ENCODE assay signal across 8 mouse cellular contexts in genomic region chr12:113155076-113155771, GRCm38 (mm10). TPM values are rescaled to one million over a fixed set of nuclear protein-coding genes. Genes with fewer than 3 reads are reported as not detected.
DNase-seq lines count a peak whose midpoint lies in the region; ATAC-seq and TF ChIP-seq lines count a peak whose summit lies in the region.

No protein-coding gene starts in this region.

- H3K9ac ChIP-seq in heart, embryonic 13.5 days, result peak overlapping the region; percentile 83
- peak overlapping the region; percentile 51 for H3K9ac ChIP-seq in kidney, embryonic 15.5 days
- peak overlapping the region; percentile 44 for H3K9ac ChIP-seq in lung, postnatal 0 days (replicated peaks; ENCODE audit: low read depth)

- TF ChIP-seq EP300 in lung, postnatal 0 days (IDR thresholded peaks at IDR 0.05), result no peak; the same call in 1 of the 2 replicates

- H3K4me1 ChIP-seq in embryonic facial prominence, embryonic 10.5 days, result peaks cover 45% of the 10 kb centered on the region
- peaks cover 52% of the 10 kb centered on the region for H3K4me1 ChIP-seq in heart, embryonic 13.5 days
- H3K4me1 ChIP-seq in kidney, embryonic 15.5 days, result peaks cover 52% of the 10 kb centered on the region
- peaks cover 18% of the 10 kb centered on the region for H3K4me1 ChIP-seq in lung, postnatal 0 days (ENCODE audit: insufficient read depth, low read depth, low read length)
- H3K4me1 ChIP-seq in olfactory bulb, adult 2 months (ENCODE audit: control insufficient read depth, insufficient read depth, low read length), result peaks cover 21% of the 10 kb centered on the region

- WGBS in embryonic facial prominence, embryonic 10.5 days, result 4% methylated on average over 32 of the region's 32 CpGs
- 5% methylated on average over 32 of the region's 32 CpGs for WGBS in heart, embryonic 13.5 days
- 3% methylated on average over 32 of the region's 32 CpGs for whole genome bisulfite sequencing in kidney, embryonic 15.5 days
- WGBS in lung, postnatal 0 days, result 3% methylated on average over 32 of the region's 32 CpGs
- WGBS in olfactory bulb, adult 2 months, result 9% methylated on average over 32 of the region's 32 CpGs

- peak overlapping the region; percentile 87 for H3K4me2 ChIP-seq in heart, embryonic 13.5 days
- peak overlapping the region; percentile 78 for H3K4me2 ChIP-seq in kidney, embryonic 15.5 days
- peak overlapping the region; percentile 88 for H3K4me2 ChIP-seq in lung, postnatal 0 days (replicated peaks; ENCODE audit: low read depth, low read length)

- no peaks in the 10 kb centered on the region for H3K9me3 ChIP-seq in embryonic facial prominence, embryonic 10.5 days
- H3K9me3 ChIP-seq in heart, embryonic 13.5 days, result no peaks in the 10 kb centered on the region
- no peaks in the 10 kb centered on the region for H3K9me3 ChIP-seq in kidney, embryonic 15.5 days (replicated peaks)
- no peaks in the 10 kb centered on the region for H3K9me3 ChIP-seq in lung, postnatal 0 days (ENCODE audit: low read length)

- peaks cover 49% of the 10 kb centered on the region for H3K27me3 ChIP-seq in embryonic facial prominence, embryonic 10.5 days (replicated peaks; ENCODE audit: low read depth, poor library complexity, severe bottlenecking)
- H3K27me3 ChIP-seq in heart, embryonic 13.5 days (replicated peaks), result no peaks in the 10 kb centered on the region
- H3K27me3 ChIP-seq in kidney, embryonic 15.5 days, result peaks cover 11% of the 10 kb centered on the region; the same call in 1 of the 2 replicates
- no peaks in the 10 kb centered on the region for H3K27me3 ChIP-seq in lung, postnatal 0 days (replicated peaks; ENCODE audit: insufficient read depth, low read length)

- TF ChIP-seq POLR2A in olfactory bulb, adult 2 months (IDR thresholded peaks at IDR 0.05; ENCODE audit: insufficient read depth, low read depth, low read length), result no peak

- ATAC-seq in heart, embryonic 13.5 days (ENCODE audit: extremely low read depth, insufficient number of reproducible peaks, low FRiP score, low TSS enrichment), result no peak
- ATAC-seq in kidney, embryonic 15.5 days (replicated peaks; ENCODE audit: low FRiP score), result peak; percentile 16
- peak; percentile 8; the same call in 1 of the 2 replicates for ATAC-seq in lung, postnatal 0 days

- peak overlapping the region; percentile 72 for H3K4me3 ChIP-seq in embryonic facial prominence, embryonic 10.5 days
- H3K4me3 ChIP-seq in heart, embryonic 13.5 days, result peak overlapping the region; percentile 72
- peak overlapping the region; percentile 59 for H3K4me3 ChIP-seq in kidney, embryonic 15.5 days (replicated peaks)
- peak overlapping the region; percentile 41 for H3K4me3 ChIP-seq in lung, postnatal 0 days (ENCODE audit: low read depth, low read length)
- peak overlapping the region; percentile 32 for H3K4me3 ChIP-seq in olfactory bulb, adult 2 months (ENCODE audit: insufficient read depth, low read depth, low read length)

- H3K27ac ChIP-seq in embryonic facial prominence, embryonic 10.5 days (replicated peaks), result peak overlapping the region; percentile 73
- H3K27ac ChIP-seq in heart, embryonic 13.5 days (replicated peaks), result peak overlapping the region; percentile 88
- peak overlapping the region; percentile 94 for H3K27ac ChIP-seq in kidney, embryonic 15.5 days
- H3K27ac ChIP-seq in lung, postnatal 0 days (ENCODE audit: low read length), result peak overlapping the region; percentile 93
- peak overlapping the region; percentile 9; the same call in 1 of the 2 replicates for H3K27ac ChIP-seq in olfactory bulb, adult 2 months (ENCODE audit: insufficient read depth, low read depth, low read length)

- DNase-seq in CD8-positive naive resting alpha-beta T cell, adult 2 months (ENCODE audit: low read depth in 2 of 2, low spot score in 2 of 2), result peak; percentile 36 to 39
- peak; percentile 85 for DNase-seq in Muller cell, postnatal 12 days (ENCODE audit: inconsistent ontology term)
- DNase-seq in embryonic facial prominence, embryonic 10.5 days (ENCODE audit: low spot score), result peak; percentile 58
- DNase-seq in lung, postnatal 0 days (ENCODE audit: low spot score), result peak; percentile 85
- DNase-seq in left cerebral cortex, adult 18-20 months (ENCODE audit: low spot score in 2 of 2), result no peak

- TF ChIP-seq CTCF in lung, postnatal 0 days (IDR thresholded peaks at IDR 0.05), result no peak
- TF ChIP-seq CTCF in olfactory bulb, adult 2 months (IDR thresholded peaks at IDR 0.05; ENCODE audit: insufficient read depth, low read depth, low read length), result no peak

- H3K36me3 ChIP-seq in embryonic facial prominence, embryonic 10.5 days (replicated peaks), result peaks cover 18% of the 10 kb centered on the region; the same call in 1 of the 2 replicates
- peaks cover 8% of the 10 kb centered on the region for H3K36me3 ChIP-seq in heart, embryonic 13.5 days
- H3K36me3 ChIP-seq in kidney, embryonic 15.5 days, result peaks cover 6% of the 10 kb centered on the region
- no peaks in the 10 kb centered on the region for H3K36me3 ChIP-seq in lung, postnatal 0 days (ENCODE audit: insufficient read depth, low read length)

RNA-seq across cellular contexts. Expression of gene Tedc1, which starts 1.0 kb away (rescaled TPM):
- polyA plus RNA-seq in embryonic facial prominence, embryonic 10.5 days (2016; fragmentation: Nextera tagmentation; extraction: Ambion mirVana), result 57.5 and 59.4 TPM in 2 replicates
- polyA plus RNA-seq in heart, embryonic 13.5 days (2015; fragmentation: Nextera tagmentation; extraction: Ambion mirVana), result 20.6 and 21.8 TPM in 2 replicates
- 40.2 and 42.0 TPM in 2 replicates for polyA plus RNA-seq in kidney, embryonic 15.5 days (2015; fragmentation: Nextera tagmentation; extraction: Ambion mirVana)
- 2.5 and 2.6 TPM in 2 replicates for polyA plus RNA-seq in lung, postnatal 0 days (2015; fragmentation: Nextera tagmentation; extraction: Ambion mirVana)
- not detected in 2 replicates for polyA plus RNA-seq in olfactory bulb, adult 2 months (2012; ENCODE audit: insufficient read depth, insufficient read length, low replicate concordance, missing spikeins)
- total RNA-seq in left cerebral cortex, adult 18-20 months (2021), result 1 to 10 TPM in 1 of 2 experiments, under 1 TPM in 1; 1.00 to 1.4 TPM

RNA-seq across cellular contexts. Expression of gene Crip1, which starts 9.1 kb away (rescaled TPM):
- 53.6 and 57.1 TPM in 2 replicates for polyA plus RNA-seq in embryonic facial prominence, embryonic 10.5 days (2016; fragmentation: Nextera tagmentation; extraction: Ambion mirVana)
- polyA plus RNA-seq in heart, embryonic 13.5 days (2015; fragmentation: Nextera tagmentation; extraction: Ambion mirVana), result 408 and 464 TPM in 2 replicates
- polyA plus RNA-seq in kidney, embryonic 15.5 days (2015; fragmentation: Nextera tagmentation; extraction: Ambion mirVana), result 309 and 310 TPM in 2 replicates
- 1,321 and 1,744 TPM in 2 replicates for polyA plus RNA-seq in lung, postnatal 0 days (2015; fragmentation: Nextera tagmentation; extraction: Ambion mirVana)
- not detected in 2 replicates for polyA plus RNA-seq in olfactory bulb, adult 2 months (2012; ENCODE audit: insufficient read depth, insufficient read length, low replicate concordance, missing spikeins)
- 10 to 100 TPM; 14.3 to 15.9 TPM for total RNA-seq in left cerebral cortex, adult 18-20 months (2021)

RNA-seq across cellular contexts. Expression of gene Crip2, which starts 15.2 kb away (rescaled TPM):
- 91.8 and 96.4 TPM in 2 replicates for polyA plus RNA-seq in embryonic facial prominence, embryonic 10.5 days (2016; fragmentation: Nextera tagmentation; extraction: Ambion mirVana)
- polyA plus RNA-seq in heart, embryonic 13.5 days (2015; fragmentation: Nextera tagmentation; extraction: Ambion mirVana), result 1,302 and 1,499 TPM in 2 replicates
- polyA plus RNA-seq in kidney, embryonic 15.5 days (2015; fragmentation: Nextera tagmentation; extraction: Ambion mirVana), result 203 and 210 TPM in 2 replicates
- 1,357 and 1,498 TPM in 2 replicates for polyA plus RNA-seq in lung, postnatal 0 days (2015; fragmentation: Nextera tagmentation; extraction: Ambion mirVana)
- not detected in 2 replicates for polyA plus RNA-seq in olfactory bulb, adult 2 months (2012; ENCODE audit: insufficient read depth, insufficient read length, low replicate concordance, missing spikeins)
- 100 to 1,000 TPM; 142 to 162 TPM for total RNA-seq in left cerebral cortex, adult 18-20 months (2021)

RNA-seq across cellular contexts. Expression of gene Tmem121, which starts 30.5 kb away (rescaled TPM):
- polyA plus RNA-seq in embryonic facial prominence, embryonic 10.5 days (2016; fragmentation: Nextera tagmentation; extraction: Ambion mirVana), result 11.4 and 12.1 TPM in 2 replicates
- 2.8 and 3.1 TPM in 2 replicates for polyA plus RNA-seq in heart, embryonic 13.5 days (2015; fragmentation: Nextera tagmentation; extraction: Ambion mirVana)
- 9.5 and 10.5 TPM in 2 replicates for polyA plus RNA-seq in kidney, embryonic 15.5 days (2015; fragmentation: Nextera tagmentation; extraction: Ambion mirVana)
- polyA plus RNA-seq in lung, postnatal 0 days (2015; fragmentation: Nextera tagmentation; extraction: Ambion mirVana), result 1.2 TPM in 2 replicates
- polyA plus RNA-seq in olfactory bulb, adult 2 months (2012; ENCODE audit: insufficient read depth, insufficient read length, low replicate concordance, missing spikeins), result not detected in 2 replicates
- 10 to 100 TPM; 25.5 to 27.5 TPM for total RNA-seq in left cerebral cortex, adult 18-20 months (2021)

RNA-seq across cellular contexts. Expression of gene Mta1, which starts 57.1 kb away (rescaled TPM):
- polyA plus RNA-seq in embryonic facial prominence, embryonic 10.5 days (2016; fragmentation: Nextera tagmentation; extraction: Ambion mirVana), result 20.3 and 21.0 TPM in 2 replicates
- 11.2 and 11.9 TPM in 2 replicates for polyA plus RNA-seq in heart, embryonic 13.5 days (2015; fragmentation: Nextera tagmentation; extraction: Ambion mirVana)
- polyA plus RNA-seq in kidney, embryonic 15.5 days (2015; fragmentation: Nextera tagmentation; extraction: Ambion mirVana), result 16.0 and 16.3 TPM in 2 replicates
- 10.5 and 12.2 TPM in 2 replicates for polyA plus RNA-seq in lung, postnatal 0 days (2015; fragmentation: Nextera tagmentation; extraction: Ambion mirVana)
- polyA plus RNA-seq in olfactory bulb, adult 2 months (2012; ENCODE audit: insufficient read depth, insufficient read length, low replicate concordance, missing spikeins), result not detected in 2 replicates
- total RNA-seq in left cerebral cortex, adult 18-20 months (2021), result 10 to 100 TPM; 71.5 to 71.9 TPM

Comparison
In these comparisons a context has a peak if more than half of its experiments do, and no peak if none do; other contexts are left out.
1. DNase-seq: peak in CD8-positive naive resting alpha-beta T cell, adult 2 months (2 of 2), Muller cell, postnatal 12 days (single experiment), embryonic facial prominence, embryonic 10.5 days (single experiment) and lung, postnatal 0 days (single experiment); none in left cerebral cortex, adult 18-20 months (0 of 2).
2. H3K27ac ChIP-seq: peak in every context shown above with its lines; median percentile 94 in kidney, embryonic 15.5 days; 93 in lung, postnatal 0 days; 88 in heart, embryonic 13.5 days; 73 in embryonic facial prominence, embryonic 10.5 days; 9 in olfactory bulb, adult 2 months.
3. RNA of gene Crip1, which starts 9.1 kb away (polyA plus RNA-seq): 1,321 to 1,744 TPM in lung, postnatal 0 days, 408 to 464 TPM in heart, embryonic 13.5 days, 309 to 310 TPM in kidney, embryonic 15.5 days and 53.6 to 57.1 TPM in embryonic facial prominence, embryonic 10.5 days; not detected in olfactory bulb, adult 2 months; every median in the first group is over 10 times any median in the second.
4. RNA of gene Crip2, which starts 15.2 kb away (polyA plus RNA-seq): 1,357 to 1,498 TPM in lung, postnatal 0 days, 1,302 to 1,499 TPM in heart, embryonic 13.5 days, 203 to 210 TPM in kidney, embryonic 15.5 days and 91.8 to 96.4 TPM in embryonic facial prominence, embryonic 10.5 days; not detected in olfactory bulb, adult 2 months; every median in the first group is over 10 times any median in the second.
5. Peak in every context shown above with its lines, with median percentiles within 50 percentile points of each other: H3K4me3 ChIP-seq, H3K4me2 ChIP-seq and H3K9ac ChIP-seq.